Mouse (Mus musculus) small intestine, adult 2 months (tissue): Measurements from ENCODE around the gene Haus2.
"Not testable (repeated sequence)": the region's sequence is repeated elsewhere in the genome, so short reads cannot be mapped to it uniquely, and the experiment has no call there.

Source experiments
- CTCF ChIP-seq: fragments of 200-500 bp; IDR thresholded peaks from 2 replicates; pipeline ENCODE4 v1.5.1; 2012; ENCODE audit warnings: low read depth, mild to moderate bottlenecking, control low read depth, inconsistent platforms, low read length, moderate library complexity, mixed read lengths; ENCODE audit not compliant: insufficient replicate concordance, insufficient read length; ENCODE audit errors: extremely low read depth
- POLR2A ChIP-seq: fragments of 200-500 bp; IDR thresholded peaks from 2 replicates; pipeline ENCODE4 v1.6.1; 2012; ENCODE audit warnings: low read depth, mild to moderate bottlenecking, control low read depth, inconsistent platforms, low read length, moderate library complexity

DNA sequence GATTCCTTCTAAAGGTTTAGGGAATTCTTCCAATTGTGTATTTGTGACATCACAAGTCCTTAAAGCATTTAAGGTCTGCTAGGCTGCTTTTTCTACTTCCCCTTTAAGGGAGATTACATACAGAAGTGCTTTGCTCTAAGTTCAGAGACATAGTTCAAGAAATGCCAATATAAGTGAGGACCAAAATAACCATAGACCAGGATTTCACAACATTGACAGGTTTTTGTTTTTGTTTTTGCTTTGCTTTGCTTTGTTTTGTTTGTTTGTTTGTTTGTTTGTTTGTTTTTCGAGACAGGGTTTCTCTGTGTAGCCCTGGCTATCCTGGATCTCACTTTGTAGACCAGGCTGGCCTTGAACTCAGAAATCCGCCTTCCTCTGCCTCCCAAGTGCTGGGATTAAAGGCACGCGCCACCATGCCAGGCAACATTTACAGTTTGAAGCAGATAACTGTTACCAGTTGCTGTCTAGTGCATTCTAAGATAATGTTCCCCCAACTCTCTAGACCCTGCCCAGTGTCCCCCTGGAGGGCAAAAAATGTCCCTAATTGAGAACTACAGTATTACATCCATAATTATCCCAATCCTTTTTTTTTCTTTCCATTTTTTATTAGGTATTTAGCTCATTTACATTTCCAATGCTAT lies 44.5 kb upstream of the Haus2 start:
- TF ChIP-seq POLR2A, CTCF: not testable (repeated sequence)
